Mouse (Mus musculus): Measurements from ENCODE around the gene Prdm10.

The Prdm10 gene

DNA sequence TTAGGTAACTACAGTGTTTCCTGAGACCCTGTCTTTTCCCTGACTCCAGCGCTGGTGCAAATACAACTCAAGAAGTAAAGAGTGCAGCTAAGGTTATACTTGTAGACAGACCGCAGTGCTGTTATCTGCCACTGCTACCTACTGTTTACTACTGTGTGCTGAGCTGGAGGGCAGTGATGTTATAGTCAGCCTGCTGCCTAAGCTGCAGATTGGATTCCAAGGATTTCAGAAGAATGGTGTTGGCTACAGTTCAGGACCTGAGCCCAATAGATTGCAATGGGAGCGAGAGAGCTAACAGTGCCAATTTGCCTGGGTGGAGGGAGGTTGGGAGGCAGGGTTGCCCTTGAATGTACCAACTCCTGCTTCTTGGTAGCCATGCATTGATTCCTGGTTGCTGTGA is 25.5 kb downstream of the Prdm10 start:
- DNase-seq = no peak

DNA sequence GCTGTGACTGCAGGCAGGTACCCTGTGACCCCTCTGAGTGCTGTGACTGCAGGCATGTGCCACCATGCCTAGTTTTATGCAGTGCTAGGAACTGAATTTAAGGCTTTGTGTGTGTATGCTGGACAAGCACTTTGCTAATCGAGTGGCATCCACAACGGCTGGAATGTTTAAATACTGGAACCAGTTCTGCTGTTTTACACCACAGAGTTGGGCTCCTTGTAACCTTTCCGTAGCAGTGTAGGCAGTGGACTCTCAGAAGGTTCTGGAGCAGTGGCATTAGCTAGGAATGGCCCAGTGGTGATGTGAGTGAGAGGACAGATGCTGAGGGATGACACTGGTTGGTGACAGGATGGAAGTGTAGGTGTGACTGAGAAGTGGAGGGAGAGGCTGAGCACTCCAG is 26.9 kb downstream of the Prdm10 start:
- no peak for DNase-seq

DNA sequence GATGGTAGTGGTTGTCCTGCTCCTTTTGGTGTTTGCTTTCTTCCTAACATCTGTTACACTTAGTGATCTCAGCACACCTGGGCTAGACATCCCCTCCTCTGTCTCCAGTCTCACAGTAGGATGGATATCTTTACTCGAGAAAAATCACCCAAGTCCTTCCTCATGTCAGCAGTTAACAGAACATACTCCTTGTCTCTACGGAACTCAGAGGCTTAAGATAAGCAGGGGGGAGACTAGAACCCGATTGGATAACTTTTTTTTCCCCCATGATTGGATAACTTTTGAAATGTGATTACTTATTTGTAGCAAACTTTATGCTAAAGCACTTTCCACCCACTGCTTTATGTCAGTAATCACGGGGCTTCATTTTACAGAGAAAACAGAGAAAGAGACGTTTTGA is 28.7 kb downstream of the Prdm10 start:
- no peak for DNase-seq

DNA sequence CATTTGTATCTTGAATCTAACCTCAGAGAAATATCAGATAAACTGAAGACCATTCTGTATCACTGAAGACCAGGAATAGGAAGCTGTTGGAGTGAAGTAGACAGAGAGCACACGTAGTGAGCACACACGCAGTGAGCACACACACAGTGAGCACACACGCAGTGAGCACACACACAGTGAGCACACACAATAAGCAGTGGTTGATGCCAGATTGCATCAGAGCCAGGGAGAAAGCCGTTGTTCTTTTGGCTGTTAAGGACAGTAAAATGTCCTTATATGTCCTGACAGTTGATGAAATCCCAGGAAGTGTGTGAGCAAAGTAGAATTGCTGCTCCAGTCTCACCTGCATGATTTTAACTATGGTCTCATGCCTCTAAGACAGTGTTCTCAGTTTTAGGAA is 30.3 kb downstream of the Prdm10 start:
- no peak for DNase-seq

DNA sequence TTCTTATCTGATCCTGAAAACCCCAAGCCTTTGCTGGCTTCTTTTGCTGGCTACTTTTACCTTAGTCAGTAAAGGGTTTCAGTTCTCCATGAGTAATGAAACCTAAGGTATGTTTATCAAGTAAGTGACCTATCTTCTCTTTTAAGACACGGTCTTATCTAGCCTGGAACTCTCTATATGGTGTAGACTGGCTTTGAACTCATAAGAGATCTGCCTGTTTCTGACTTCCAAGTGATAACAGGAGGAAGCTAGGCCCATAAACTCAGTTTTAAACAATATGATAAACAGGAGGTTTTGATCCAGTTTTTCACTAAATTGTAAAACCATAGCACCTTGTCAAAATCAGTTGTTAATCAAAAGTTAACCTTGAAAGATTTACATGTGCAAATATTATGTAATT is 33.5 kb downstream of the Prdm10 start:
- no peak for DNase-seq

DNA sequence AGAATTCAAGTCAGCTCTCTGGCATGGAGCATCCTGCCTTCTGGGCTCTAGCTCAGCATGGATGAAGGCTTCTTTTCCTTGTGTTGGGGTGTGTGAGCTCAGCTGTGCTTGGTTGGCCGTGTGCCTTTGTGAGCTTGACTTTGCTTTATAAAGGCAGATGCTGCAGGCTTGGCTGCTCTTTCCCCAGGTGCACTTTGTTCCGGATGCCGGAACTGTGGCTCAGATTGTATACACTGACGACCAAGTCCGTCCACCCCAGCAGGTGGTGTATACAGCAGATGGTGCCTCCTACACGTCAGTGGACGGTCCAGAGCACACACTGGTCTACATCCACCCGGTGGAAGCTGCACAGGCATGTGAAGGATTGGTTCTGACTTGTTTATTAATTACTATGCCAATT is 35.6 kb downstream of the Prdm10 start:
- no peak for DNase-seq

DNA sequence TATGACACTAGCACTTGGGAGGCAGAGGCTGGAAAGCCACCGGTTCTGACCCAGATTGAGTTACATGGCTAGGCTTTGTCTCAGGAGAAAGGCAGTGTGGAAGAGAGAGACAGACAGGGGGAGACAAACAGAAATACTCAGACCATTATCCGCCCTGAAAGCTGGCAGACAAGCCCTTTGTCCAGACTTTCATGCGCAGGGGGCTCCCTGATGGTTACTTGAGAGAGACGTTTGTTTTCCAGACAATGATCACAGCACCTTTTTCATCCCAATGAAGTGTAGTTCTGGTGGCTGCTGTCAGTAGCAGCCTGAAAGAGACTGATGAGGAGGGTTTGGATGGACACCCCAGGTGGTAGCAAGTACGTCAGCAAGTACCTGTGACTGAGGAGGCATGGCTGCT is 38.6 kb downstream of the Prdm10 start:
- DNase-seq = no peak

DNA sequence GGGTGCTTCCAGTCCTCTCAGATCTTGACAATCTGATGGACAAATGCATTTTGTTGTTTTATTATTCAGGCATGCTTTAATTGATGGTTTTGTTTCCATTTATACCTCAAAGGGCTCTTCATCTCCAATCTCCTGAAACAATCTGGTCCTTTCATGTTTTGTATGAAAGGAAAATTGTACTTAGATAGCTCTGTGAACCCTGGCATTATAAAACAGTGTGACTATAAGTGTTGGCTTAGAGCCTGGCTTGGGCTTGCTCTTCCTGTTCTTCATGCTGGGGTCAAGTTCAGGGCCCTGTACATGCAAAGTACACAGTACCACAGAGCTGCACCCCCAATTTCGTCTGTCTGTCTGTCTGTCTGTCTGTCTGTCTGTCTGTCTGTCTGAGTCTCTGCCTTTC is 40.4 kb downstream of the Prdm10 start:
- no peak for DNase-seq

DNA sequence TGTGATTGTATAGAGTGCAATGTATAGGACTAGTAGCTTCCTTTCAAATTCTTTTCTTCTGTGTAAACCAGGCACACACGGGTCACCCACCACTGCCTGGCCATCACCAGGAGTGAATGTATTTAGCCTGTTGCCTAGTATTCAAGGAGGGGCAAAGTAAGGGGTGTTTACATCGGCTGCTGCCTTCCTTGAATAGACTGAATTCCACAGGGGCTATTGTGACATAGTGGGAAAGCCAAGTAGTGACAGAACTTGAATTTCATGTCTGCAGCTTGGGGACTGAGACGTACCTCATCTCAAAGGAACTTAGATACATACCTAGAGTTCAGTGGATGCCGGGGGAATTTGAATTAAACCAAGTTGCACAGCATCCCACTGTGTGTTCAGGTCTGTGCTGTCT is 41.2 kb downstream of the Prdm10 start:
- DNase-seq = no peak

DNA sequence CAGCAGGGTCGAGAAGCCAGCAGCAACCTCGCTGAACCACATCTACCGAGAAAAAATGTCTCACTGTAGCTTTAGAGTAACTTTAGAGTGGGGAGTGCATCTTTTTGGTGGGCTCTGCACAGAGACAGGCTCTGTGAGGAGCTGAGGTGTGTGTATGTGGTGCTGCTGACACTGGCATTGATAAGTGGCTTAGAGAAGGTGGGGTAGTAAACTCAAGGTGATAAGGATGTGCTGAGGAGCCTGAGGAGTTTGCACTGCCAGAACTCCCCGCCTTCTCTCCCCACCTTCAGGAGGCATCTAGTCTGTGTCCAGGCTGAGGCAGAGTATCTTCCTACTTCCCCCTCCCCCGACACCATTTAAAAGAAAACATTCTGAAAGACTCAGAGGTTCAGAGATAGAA is 41.8 kb downstream of the Prdm10 start:
- no peak for DNase-seq

DNA sequence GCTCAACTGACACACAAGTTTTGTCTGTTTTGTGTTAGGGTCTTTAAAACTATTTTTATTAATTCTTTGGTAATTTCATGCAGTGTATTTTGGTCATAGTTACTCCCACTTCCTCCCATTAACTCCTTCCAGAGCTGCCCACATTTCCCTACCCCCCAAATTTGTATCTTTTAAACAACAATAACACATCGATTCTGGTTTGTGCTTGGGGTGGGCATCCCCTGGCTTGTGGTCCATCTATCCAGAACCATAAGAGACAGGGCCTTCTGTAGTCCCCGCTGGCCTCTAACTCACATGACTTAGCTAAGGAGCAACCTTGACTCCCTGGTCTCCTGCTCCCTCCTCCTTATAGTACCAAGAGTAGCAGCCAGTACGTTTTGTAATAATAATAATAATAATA is 50.5 kb downstream of the Prdm10 start:
- DNase-seq = no peak

DNA sequence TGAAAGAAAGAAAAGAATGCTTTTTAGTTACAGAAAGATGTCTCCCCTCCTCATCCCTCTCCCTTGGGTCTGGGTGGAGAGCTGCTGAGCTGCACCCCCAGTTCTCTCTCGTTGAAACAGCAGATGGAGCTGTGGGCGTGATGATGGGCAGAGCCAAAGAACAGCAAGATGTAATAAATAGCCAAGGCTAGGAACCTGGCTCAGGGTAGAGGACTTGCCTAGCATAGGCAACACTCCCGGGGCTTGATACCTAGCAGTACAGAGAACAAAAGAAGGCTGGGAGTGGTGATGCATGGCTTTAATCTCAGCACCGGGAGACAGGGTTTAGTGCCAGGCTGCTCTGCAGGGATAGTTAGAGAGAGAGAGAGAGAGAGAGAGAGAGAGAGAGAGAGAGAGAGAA is 50.9 kb downstream of the Prdm10 start:
- DNase-seq = no peak

DNA sequence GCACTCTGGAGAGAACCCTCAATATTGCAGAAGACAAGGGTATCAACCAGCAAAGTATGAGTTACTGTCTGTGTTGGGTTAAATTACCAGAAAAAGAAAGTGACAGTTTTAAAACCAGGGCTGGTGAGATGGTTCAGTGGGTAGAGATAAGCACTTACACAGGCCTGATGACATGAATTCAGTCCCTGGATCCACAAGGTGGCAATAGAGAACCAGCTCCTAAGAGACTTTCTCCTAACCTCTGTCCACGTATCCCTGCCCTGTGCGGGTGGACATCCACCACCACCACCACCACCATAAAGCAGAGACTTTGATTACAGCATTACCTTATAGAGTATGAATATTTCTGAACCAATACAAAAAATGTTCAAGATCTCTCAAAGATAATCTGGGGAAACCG is 51.6 kb downstream of the Prdm10 start:
- no peak for DNase-seq

DNA sequence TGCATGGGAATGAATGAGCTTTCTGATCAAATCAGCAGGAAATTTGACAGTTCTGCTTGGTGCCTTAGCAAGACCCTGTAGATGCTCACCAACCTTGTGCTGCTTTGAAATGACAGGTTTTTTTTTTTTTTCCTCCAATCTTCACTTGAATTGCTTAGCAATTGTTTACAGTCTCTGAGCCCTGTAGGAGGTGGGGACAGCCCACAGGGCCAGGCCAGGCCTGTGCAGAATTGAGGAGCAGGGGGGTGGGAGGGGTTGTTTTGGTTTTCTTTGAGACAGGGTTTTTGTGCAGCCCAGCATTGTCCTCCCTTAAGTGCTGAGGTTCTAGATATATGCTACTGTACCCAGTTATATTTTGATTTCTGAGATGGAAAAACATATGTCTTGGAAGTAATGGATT is 52.5 kb downstream of the Prdm10 start:
- no peak for DNase-seq

DNA sequence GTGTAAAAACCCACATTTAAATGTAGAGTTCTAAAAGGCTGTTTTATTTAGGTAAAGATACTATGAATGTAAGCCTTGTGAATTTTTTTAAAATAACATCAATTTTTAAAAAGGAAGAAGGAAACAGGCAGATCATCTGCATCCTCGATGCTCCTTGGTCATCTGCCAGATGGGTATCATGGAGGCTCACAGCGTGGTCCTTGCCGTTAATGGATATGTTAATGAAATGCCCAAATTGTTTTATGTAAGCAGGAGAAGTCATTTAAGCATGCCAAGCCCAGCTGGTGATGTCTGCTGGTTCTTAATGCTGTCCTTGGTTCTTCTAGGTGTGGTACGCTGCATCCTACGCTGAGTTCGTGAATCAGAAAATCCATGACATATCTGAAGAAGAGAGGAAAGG is 54.7 kb downstream of the Prdm10 start:
- DNase-seq = no peak

DNA sequence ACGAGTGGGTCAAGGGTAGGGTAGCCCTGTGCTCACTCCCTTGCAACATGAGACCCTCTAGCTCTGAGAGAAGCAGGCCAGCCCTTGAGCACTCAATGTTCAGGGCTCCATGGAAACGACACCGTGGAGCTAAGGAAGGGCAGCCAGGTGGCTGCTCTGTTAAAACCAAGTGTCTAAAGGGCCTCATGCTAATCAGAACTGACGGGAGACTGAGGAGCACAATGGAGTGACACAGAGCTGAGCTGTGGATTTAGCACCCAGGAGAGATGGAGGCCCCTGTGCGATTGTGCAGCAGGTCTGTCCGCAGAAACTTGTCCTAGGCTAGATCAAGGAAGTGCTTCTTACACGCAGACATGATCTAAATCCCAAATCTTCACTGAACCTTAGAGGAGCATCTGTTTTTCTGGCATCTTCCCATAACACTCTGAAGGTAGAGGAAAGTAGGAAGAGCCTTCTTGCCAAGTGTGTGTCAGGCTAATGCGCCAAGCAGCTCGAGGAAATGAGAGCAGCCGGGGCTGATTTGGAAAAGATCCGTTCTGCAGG is 64.0 kb downstream of the Prdm10 start:
- DNase-seq = no peak

DNA sequence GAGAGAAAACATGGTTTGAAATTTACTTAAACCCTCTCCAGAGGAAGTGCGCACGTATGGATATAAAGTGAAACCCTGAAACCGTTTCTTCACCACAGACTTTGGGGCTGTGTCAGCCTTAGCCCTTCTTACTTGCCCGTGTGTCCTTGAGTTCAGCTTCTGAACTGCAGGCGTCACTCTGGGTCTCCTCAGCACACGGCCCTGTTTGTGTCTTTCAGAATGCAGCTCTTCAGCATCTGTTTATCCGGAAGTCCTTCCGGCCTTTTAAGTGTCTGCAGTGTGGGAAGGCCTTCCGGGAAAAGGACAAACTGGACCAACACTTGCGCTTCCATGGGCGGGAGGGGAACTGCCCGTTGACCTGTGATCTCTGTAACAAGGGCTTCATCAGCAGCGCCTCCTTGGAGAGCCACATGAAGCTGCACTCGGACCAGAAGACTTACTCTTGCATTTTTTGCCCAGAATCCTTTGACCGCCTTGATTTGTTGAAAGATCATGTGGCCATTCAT is 66.3 kb downstream of the Prdm10 start:
- DNase-seq = no peak

DNA sequence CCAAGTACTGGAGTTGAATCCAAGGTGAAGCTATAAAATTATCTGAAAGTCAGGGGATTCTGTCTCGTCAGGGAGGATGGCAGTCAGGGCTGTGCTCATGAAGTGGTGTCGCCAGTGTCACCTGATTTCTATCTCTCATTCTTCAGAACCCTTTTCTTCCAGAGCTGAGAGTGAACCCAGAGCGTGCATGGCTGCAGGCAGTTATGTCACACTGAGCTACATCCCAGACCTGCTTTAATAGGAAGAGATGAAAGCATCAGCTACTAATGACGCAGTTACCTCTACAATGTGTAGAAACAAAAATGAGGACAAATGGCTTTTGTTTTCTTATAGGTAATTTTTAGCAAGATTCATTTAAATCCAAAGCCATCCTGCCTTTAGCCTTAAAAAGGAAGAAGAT is 68.1 kb downstream of the Prdm10 start:
- no peak for DNase-seq

DNA sequence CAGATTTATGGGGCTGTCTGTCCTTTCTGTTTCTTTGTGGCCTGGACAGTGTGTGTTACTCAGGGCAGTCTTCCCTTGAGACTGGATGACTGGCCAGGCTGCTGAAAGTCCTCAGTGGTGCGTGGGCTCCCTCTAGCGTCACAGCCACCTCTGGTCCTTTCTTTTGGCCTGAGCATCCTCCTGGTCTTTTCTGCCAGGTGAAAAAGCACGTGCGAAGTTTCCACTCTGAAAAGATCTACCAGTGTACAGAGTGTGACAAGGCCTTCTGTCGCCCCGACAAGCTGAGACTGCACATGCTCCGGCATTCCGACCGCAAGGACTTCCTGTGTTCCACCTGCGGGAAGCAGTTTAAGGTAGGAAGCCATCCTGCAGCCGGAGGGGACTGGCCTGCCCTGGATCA is 68.6 kb downstream of the Prdm10 start:
- peak; percentile 63 for DNase-seq

DNA sequence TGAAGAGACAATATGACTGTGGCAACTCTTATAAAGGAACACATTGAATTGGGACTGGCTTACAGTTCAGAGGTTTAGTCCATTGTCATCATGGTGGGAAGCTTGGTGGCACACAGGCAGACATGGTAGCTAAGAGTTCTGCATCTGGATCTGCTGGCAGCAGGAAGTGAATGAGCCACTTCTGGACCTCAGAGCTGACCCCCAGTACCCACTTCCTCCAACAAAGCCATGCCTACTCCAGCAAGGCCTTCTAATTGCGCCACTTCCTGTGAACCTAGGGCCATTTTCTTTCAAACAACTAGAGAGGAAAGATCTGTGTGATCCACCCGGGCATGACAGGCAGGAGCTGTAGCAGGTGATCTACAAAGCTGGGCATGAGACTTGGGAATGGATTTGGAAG is 72.4 kb downstream of the Prdm10 start:
- no peak for DNase-seq

DNA sequence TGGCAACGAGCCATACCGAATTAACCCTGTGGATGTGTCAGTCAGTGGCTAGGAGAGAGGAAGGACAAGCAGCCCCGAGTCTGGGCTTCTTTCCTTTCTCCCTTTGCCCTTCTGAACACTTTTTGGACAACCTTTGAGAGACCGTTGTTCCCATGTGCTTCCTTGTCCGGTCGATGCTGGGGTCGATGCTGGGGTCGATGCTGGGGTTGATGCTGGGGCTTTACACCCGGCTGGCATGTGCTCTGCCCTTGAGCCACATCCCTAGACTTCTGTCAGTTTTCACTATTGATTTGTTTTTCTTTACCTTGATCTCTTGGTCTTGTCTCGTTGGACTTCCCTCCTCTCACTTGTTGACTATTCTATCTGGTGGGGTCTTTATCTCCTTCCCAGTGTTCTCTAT is 73.2 kb downstream of the Prdm10 start:
- no peak for DNase-seq

DNA sequence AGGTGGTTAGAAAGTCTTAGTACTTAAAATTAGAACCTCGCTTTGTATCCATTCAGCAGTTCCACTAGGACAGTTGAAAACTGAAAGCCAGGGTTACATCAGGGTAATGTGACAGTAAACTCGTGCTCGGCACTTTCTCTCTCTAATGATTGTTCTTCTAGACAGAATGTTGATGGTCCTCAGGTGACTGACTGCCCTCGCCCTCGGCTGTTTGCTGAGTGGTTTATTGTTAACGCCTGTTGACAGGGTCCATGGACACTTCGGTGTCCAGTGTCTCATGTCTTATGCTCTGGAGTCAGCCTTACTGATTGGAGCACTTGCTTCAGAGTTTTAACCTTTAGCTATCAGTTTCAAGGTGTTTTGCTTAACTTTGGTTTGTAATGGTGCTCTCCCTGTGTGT is 73.7 kb downstream of the Prdm10 start:
- DNase-seq = no peak

DNA sequence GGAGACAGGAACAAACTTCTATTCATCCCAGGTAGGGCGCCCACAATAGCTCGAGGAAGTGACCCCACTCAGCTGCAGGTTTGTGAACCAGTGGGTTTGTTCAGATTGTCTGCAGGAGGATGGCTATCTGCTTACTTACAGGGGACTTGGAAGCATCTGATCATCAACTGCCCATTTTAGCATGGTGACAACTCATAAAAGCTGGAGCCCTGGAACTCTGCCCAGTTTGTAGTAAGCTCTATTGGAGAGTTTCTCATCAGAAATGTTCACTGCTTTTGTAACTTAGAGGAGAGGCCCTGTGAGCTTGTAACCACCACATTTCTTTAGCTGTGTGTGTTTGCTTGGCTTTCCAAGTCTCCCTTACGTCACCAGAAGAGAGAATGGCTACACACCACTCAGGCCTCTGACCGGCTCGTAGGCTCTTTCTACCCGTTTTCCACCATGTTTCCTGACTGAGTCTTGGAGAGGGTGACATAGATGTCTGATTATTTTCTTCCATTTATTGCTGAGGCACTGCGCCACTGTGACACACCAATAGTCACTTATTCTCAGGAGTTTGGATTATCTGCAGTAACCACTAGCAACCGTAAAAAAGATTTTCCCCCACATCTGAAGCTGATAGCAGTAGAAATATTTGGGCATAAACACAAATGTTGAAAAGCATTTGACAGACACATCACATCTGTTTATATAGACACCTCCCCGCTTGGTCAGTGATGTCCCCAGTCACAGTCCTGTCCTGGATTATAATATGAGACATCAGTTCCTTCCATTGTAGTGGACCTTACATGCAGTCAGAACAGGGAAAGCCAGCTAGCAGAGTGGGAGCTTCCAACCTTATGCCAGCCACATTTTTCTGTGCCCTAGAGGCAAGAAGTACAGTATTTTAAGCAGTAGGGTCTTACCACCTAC is 83.6 kb downstream of the Prdm10 start:
- no peak for DNase-seq

DNA sequence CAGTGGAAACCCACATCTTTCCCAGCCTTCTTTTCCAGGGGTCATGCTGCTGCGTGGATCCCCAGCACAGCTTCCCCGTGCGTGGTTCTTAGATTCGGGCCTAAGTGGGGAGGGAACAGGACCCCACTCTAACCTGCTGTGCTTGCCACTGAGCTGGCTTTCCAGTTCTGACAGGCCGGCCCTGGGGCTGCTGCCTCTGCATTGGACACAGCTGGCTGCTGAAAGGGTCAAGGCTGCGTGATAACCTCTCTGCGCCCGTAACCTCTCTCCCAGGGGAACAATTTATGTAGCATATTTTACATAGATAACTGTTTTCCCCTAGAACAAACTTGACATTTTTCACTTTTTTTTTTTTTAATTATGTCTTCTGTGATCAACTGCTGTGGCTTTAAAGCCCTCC is 84.7 kb downstream of the Prdm10 start:
- no peak for DNase-seq

DNA sequence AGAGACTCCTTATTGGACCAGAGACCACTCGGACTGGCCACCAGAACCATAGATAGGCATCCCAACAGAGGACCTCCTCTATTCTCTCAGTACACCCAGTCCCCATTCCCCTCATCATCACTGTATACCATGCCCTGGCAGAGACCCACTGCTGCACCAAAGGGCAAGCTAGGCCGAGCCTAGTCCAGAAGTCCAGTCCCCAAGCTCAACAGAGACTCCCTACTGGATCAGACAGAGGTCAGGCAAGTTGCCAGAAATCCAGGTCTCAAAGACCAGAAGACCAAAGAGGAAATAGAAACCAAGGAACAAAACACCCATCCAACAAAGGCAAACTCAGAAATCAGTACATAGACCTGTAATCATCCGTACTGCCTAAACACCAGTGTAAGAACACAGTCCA is 91.4 kb downstream of the Prdm10 start:
- DNase-seq = no peak

Data from thymus, postnatal 25 days (tissue).